Mouse (Mus musculus): ENCODE results near the gene 4930442H23Rik.

DNA sequence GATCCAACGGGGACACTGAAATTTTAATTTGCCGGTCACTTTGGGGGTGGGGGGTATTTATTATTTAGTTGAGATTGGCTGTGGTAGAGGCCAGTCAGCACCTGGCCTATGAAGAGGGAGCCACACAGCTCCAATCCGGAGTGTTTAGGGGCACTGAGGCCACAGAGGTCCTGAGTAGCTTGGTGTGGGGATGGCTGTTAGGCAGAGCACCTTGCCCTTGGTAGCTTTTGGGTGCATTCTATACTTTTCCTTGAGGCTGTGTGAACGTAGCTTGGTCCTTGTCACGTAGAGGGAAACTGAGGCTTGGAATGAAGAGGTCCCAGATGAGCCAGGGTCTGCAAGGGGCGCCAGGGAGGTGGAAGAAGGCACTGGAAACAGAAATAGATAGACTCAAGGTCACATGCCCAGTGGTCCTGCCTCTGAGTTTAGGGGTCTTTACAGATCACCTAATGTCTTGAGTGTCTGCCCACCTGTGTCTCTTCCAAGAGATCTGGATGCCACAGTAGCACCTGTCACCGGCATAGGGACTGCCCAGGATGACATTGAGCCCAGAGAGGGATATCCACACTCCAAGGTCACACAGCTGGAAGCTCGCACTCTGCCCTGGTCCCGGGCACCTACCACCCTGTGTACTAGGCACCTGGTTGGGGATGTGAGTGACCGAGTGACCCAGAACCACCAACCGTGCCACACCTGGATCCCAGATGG, 44.7 kb downstream of the 4930442H23Rik start:
- TF ChIP-seq CTCF (IDR thresholded peaks at IDR 0.05; ENCODE audit: low read depth) (no peak), EP300 (IDR thresholded peaks at IDR 0.05; ENCODE audit: low read depth) (no peak)

All from liver, postnatal 0 days (tissue).